Mouse (Mus musculus): ENCODE measurements around the gene Ffar2. TPM values are rescaled to one million over a fixed set of nuclear protein-coding genes. Genes with fewer than 3 reads are reported as not detected.

The Ffar2 gene
- not detected for polyA plus RNA-seq (2015; fragmentation: Illumina TruSeq; extraction: RNeasy Lipid Tissue Mini Kit (QIAGEN cat#74804); ENCODE audit: low read depth, low replicate concordance)

GRCm38 (mm10) chr7:30823675-30824074, at the start of gene Ffar2:
TSS of gene Ffar2 (minus strand) at chr7:30823775.

GRCm38 (mm10) chr7:30861464-30861863, 37.9 kb upstream of the Ffar2 start, which contains the start of gene Ffar1:
TSS of gene Ffar1 (minus strand) at chr7:30861564.

GRCm38 (mm10) chr7:30856078-30856477, 32.5 kb upstream of the Ffar2 start, which contains the start of gene Ffar3:
TSS of gene Ffar3 (minus strand) at chr7:30856178.

GRCm38 (mm10) chr7:30787377-30788022, 36.1 kb downstream of the Ffar2 start, which contains the start of gene Krtdap:
TSS of gene Krtdap (plus strand) at chr7:30787896.

Other genes starting within 250 kb of the Ffar2 start
- gene Kmt2b, start 235.0 kb downstream of the Ffar2 start, polyA plus RNA-seq (2015; fragmentation: Illumina TruSeq; extraction: RNeasy Lipid Tissue Mini Kit (QIAGEN cat#74804); ENCODE audit: low read depth, low replicate concordance) = 25.9 TPM
- not detected for gene Zbtb32, start 224.9 kb downstream of the Ffar2 start, polyA plus RNA-seq (2015; fragmentation: Illumina TruSeq; extraction: RNeasy Lipid Tissue Mini Kit (QIAGEN cat#74804); ENCODE audit: low read depth, low replicate concordance)
- 1.1 TPM for gene Upk1a, start 210.9 kb downstream of the Ffar2 start, polyA plus RNA-seq (2015; fragmentation: Illumina TruSeq; extraction: RNeasy Lipid Tissue Mini Kit (QIAGEN cat#74804); ENCODE audit: low read depth, low replicate concordance)
- 1,546 TPM for gene Cox6b1, start 197.6 kb downstream of the Ffar2 start, polyA plus RNA-seq (2015; fragmentation: Illumina TruSeq; extraction: RNeasy Lipid Tissue Mini Kit (QIAGEN cat#74804); ENCODE audit: low read depth, low replicate concordance)
- gene Etv2, start 187.9 kb downstream of the Ffar2 start, polyA plus RNA-seq (2015; fragmentation: Illumina TruSeq; extraction: RNeasy Lipid Tissue Mini Kit (QIAGEN cat#74804); ENCODE audit: low read depth, low replicate concordance) = not detected
- 72.4 TPM for gene Rbm42, start 173.5 kb downstream of the Ffar2 start, polyA plus RNA-seq (2015; fragmentation: Illumina TruSeq; extraction: RNeasy Lipid Tissue Mini Kit (QIAGEN cat#74804); ENCODE audit: low read depth, low replicate concordance)
- 6.4 TPM for gene Haus5, start 158.8 kb downstream of the Ffar2 start, polyA plus RNA-seq (2015; fragmentation: Illumina TruSeq; extraction: RNeasy Lipid Tissue Mini Kit (QIAGEN cat#74804); ENCODE audit: low read depth, low replicate concordance)
- gene Pmis2, start 152.2 kb downstream of the Ffar2 start, polyA plus RNA-seq (2015; fragmentation: Illumina TruSeq; extraction: RNeasy Lipid Tissue Mini Kit (QIAGEN cat#74804); ENCODE audit: low read depth, low replicate concordance) = not detected
- not detected for gene 2200002J24Rik, start 124.8 kb downstream of the Ffar2 start, polyA plus RNA-seq (2015; fragmentation: Illumina TruSeq; extraction: RNeasy Lipid Tissue Mini Kit (QIAGEN cat#74804); ENCODE audit: low read depth, low replicate concordance)
- 0.59 TPM for gene Atp4a, start 111.6 kb downstream of the Ffar2 start, polyA plus RNA-seq (2015; fragmentation: Illumina TruSeq; extraction: RNeasy Lipid Tissue Mini Kit (QIAGEN cat#74804); ENCODE audit: low read depth, low replicate concordance)
- 184 TPM for gene Tmem147, start 94.2 kb downstream of the Ffar2 start, polyA plus RNA-seq (2015; fragmentation: Illumina TruSeq; extraction: RNeasy Lipid Tissue Mini Kit (QIAGEN cat#74804); ENCODE audit: low read depth, low replicate concordance)
- not detected for gene Gapdhs, start 80.1 kb downstream of the Ffar2 start, polyA plus RNA-seq (2015; fragmentation: Illumina TruSeq; extraction: RNeasy Lipid Tissue Mini Kit (QIAGEN cat#74804); ENCODE audit: low read depth, low replicate concordance)
- 6.5 TPM for gene Sbsn, start 72.3 kb downstream of the Ffar2 start, polyA plus RNA-seq (2015; fragmentation: Illumina TruSeq; extraction: RNeasy Lipid Tissue Mini Kit (QIAGEN cat#74804); ENCODE audit: low read depth, low replicate concordance)
- 14.4 TPM for gene Dmkn, start 60.0 kb downstream of the Ffar2 start, polyA plus RNA-seq (2015; fragmentation: Illumina TruSeq; extraction: RNeasy Lipid Tissue Mini Kit (QIAGEN cat#74804); ENCODE audit: low read depth, low replicate concordance)
- gene Krtdap, start 35.9 kb downstream of the Ffar2 start, polyA plus RNA-seq (2015; fragmentation: Illumina TruSeq; extraction: RNeasy Lipid Tissue Mini Kit (QIAGEN cat#74804); ENCODE audit: low read depth, low replicate concordance) = not detected
- gene Ffar3, start 32.4 kb upstream of the Ffar2 start, polyA plus RNA-seq (2015; fragmentation: Illumina TruSeq; extraction: RNeasy Lipid Tissue Mini Kit (QIAGEN cat#74804); ENCODE audit: low read depth, low replicate concordance) = not detected
- gene Ffar1, start 37.8 kb upstream of the Ffar2 start, polyA plus RNA-seq (2015; fragmentation: Illumina TruSeq; extraction: RNeasy Lipid Tissue Mini Kit (QIAGEN cat#74804); ENCODE audit: low read depth, low replicate concordance) = not detected
- 0.55 TPM for gene Cd22, start 56.6 kb upstream of the Ffar2 start, polyA plus RNA-seq (2015; fragmentation: Illumina TruSeq; extraction: RNeasy Lipid Tissue Mini Kit (QIAGEN cat#74804); ENCODE audit: low read depth, low replicate concordance)
- 324 TPM for gene Mag, start 91.1 kb upstream of the Ffar2 start, polyA plus RNA-seq (2015; fragmentation: Illumina TruSeq; extraction: RNeasy Lipid Tissue Mini Kit (QIAGEN cat#74804); ENCODE audit: low read depth, low replicate concordance)
- gene Hamp2, start 100.9 kb upstream of the Ffar2 start, polyA plus RNA-seq (2015; fragmentation: Illumina TruSeq; extraction: RNeasy Lipid Tissue Mini Kit (QIAGEN cat#74804); ENCODE audit: low read depth, low replicate concordance) = not detected
- gene Hamp, start 120.3 kb upstream of the Ffar2 start, polyA plus RNA-seq (2015; fragmentation: Illumina TruSeq; extraction: RNeasy Lipid Tissue Mini Kit (QIAGEN cat#74804); ENCODE audit: low read depth, low replicate concordance) = not detected
- gene Usf2, start 133.0 kb upstream of the Ffar2 start, polyA plus RNA-seq (2015; fragmentation: Illumina TruSeq; extraction: RNeasy Lipid Tissue Mini Kit (QIAGEN cat#74804); ENCODE audit: low read depth, low replicate concordance) = 193 TPM
- 8.0 TPM for gene Lsr, start 149.7 kb upstream of the Ffar2 start, polyA plus RNA-seq (2015; fragmentation: Illumina TruSeq; extraction: RNeasy Lipid Tissue Mini Kit (QIAGEN cat#74804); ENCODE audit: low read depth, low replicate concordance)
- gene Fam187b, start 150.0 kb upstream of the Ffar2 start, polyA plus RNA-seq (2015; fragmentation: Illumina TruSeq; extraction: RNeasy Lipid Tissue Mini Kit (QIAGEN cat#74804); ENCODE audit: low read depth, low replicate concordance) = not detected
- gene Fxyd5, start 218.7 kb upstream of the Ffar2 start, polyA plus RNA-seq (2015; fragmentation: Illumina TruSeq; extraction: RNeasy Lipid Tissue Mini Kit (QIAGEN cat#74804); ENCODE audit: low read depth, low replicate concordance) = 51.2 TPM
- gene Fxyd7, start 227.7 kb upstream of the Ffar2 start, polyA plus RNA-seq (2015; fragmentation: Illumina TruSeq; extraction: RNeasy Lipid Tissue Mini Kit (QIAGEN cat#74804); ENCODE audit: low read depth, low replicate concordance) = 169 TPM
- 148 TPM for gene Fxyd1, start 233.4 kb upstream of the Ffar2 start, polyA plus RNA-seq (2015; fragmentation: Illumina TruSeq; extraction: RNeasy Lipid Tissue Mini Kit (QIAGEN cat#74804); ENCODE audit: low read depth, low replicate concordance)
- 27.6 TPM for gene Lgi4, start 235.6 kb upstream of the Ffar2 start, polyA plus RNA-seq (2015; fragmentation: Illumina TruSeq; extraction: RNeasy Lipid Tissue Mini Kit (QIAGEN cat#74804); ENCODE audit: low read depth, low replicate concordance)